Mouse (Mus musculus) limb, embryonic 13.5 days (tissue): ENCODE measurements around the gene Gpr87. TPM values are rescaled to one million over a fixed set of nuclear protein-coding genes. Genes with fewer than 3 reads are reported as not detected.

Experiments
- ATAC-seq: fragments of 200-750 bp; cut with Nextera tagmentation; 2 replicates; pipeline ENCODE4 v1.8.0; 2017; ENCODE audit warnings: low read depth, moderate number of reproducible peaks, moderate TSS enrichment; ENCODE audit not compliant: low FRiP score
- H3K27ac ChIP-seq: fragments of 300-500 bp; sonication (generic); 2 replicates; pipeline ENCODE4 v1.5.1; 2015; ENCODE audit warnings: inconsistent platforms, mild to moderate bottlenecking, moderate library complexity
- H3K27me3 ChIP-seq: fragments of 300-500 bp; sonication (generic); 2 replicates; pipeline ENCODE4 v1.6.1; 2015; ENCODE audit warnings: mild to moderate bottlenecking, inconsistent platforms
- H3K36me3 ChIP-seq: fragments of 300-500 bp; sonication (generic); 2 replicates; pipeline ENCODE4 v1.6.1; 2015; ENCODE audit warnings: inconsistent platforms, mild to moderate bottlenecking, moderate library complexity
- H3K4me1 ChIP-seq: fragments of 300-500 bp; sonication (generic); 2 replicates; pipeline ENCODE4 v1.6.1; 2015; ENCODE audit warnings: inconsistent platforms
- H3K4me2 ChIP-seq: fragments of 300-500 bp; sonication (generic); replicated peaks from 2 replicates; pipeline ENCODE4 v1.6.1; 2015; ENCODE audit warnings: inconsistent platforms, mild to moderate bottlenecking, moderate library complexity
- H3K4me3 ChIP-seq: fragments of 300-500 bp; sonication (generic); 2 replicates; pipeline ENCODE4 v1.5.1; 2015; ENCODE audit warnings: moderate library complexity, mild to moderate bottlenecking, inconsistent platforms
- H3K9ac ChIP-seq: fragments of 300-500 bp; sonication (generic); 2 replicates; pipeline ENCODE4 v1.6.1; 2015; ENCODE audit warnings: mild to moderate bottlenecking, inconsistent platforms
- H3K9me3 ChIP-seq: fragments of 300-500 bp; sonication (generic); 2 replicates; pipeline ENCODE4 v1.6.1; 2016; ENCODE audit warnings: inconsistent platforms
- WGBS: fragments of 180-500 bp; shearing (Covaris S2); methylation state at CpG from one replicate; pipeline ENCODE4 v1.1.7; 2015; 5-methylcytosine and 5-hydroxymethylcytosine counted together
- polyA plus RNA-seq: library from polyadenylated mRNA; unstranded; fragments of >200 nt; fragmentation: Nextera tagmentation; extraction: Ambion mirVana; gene quantifications from 2 replicates; pipeline ENCODE4 v1.2.1, GENCODE M21; 2015

Gene Gpr87
- polyA plus RNA-seq, 1 experiment from 2014 or later, result 1.6 TPM

DNA sequence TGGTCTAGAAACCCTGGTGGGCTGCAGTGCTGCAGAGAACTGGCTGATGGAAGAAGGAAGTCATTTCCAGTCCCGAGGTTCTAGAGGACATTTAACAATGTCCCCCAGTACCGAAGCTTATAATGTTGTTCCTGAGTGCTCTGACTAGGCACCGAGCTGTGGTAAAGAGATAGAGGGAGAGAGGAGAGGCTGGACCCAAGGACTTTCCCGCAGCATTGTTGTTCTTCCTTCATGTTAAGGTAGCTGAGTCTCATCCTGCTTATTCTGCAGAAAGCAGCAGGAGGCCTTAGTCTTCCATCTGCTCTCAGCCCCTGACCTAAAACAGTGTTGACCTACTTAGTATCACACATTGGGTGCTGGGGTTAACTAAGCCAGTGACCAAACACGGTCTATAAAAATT is 18.0 kb downstream of the Gpr87 start:
- H3K27ac ChIP-seq, result no peak overlapping the region
- H3K4me3 ChIP-seq, result no peak overlapping the region
- no peak overlapping the region for H3K9ac ChIP-seq
- no peaks in the 10 kb centered on the region for H3K27me3 ChIP-seq
- no peak for ATAC-seq
- H3K4me1 ChIP-seq, result no peaks in the 10 kb centered on the region
- 78% methylated on average over 5 of the region's 5 CpGs for WGBS
- no peaks in the 10 kb centered on the region for H3K9me3 ChIP-seq
- H3K36me3 ChIP-seq, result no peaks in the 10 kb centered on the region
- no peak overlapping the region for H3K4me2 ChIP-seq

DNA sequence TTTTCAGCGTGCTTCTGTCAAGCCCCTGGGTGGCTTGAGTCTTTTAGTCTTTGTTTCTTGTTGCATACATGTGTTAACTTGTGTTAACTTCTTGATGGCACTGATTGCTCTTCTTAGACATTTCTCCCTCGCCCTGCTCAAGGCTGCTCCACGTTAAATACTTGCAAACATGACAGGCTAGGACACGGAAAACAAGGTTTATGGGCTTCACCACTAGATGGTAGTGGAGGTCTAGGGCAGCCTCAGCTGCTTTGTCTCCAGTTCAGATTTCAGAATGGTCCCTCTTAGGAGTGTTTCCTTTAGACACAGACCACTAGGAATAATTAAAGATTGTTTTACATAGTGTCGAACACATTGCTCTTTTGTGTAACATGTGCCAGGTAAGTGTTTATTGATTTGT is 19.7 kb downstream of the Gpr87 start:
- Histone ChIP-seq H3K27me3 (no peaks in the 10 kb centered on the region), H3K4me1 (no peaks in the 10 kb centered on the region), H3K27ac (no peak overlapping the region), H3K9me3 (no peaks in the 10 kb centered on the region), H3K4me3 (no peak overlapping the region), H3K9ac (no peak overlapping the region), H3K36me3 (no peaks in the 10 kb centered on the region), H3K4me2 (no peak overlapping the region)
- 28% methylated on average over 5 of the region's 5 CpGs for WGBS
- peak; percentile 64; the same call in 1 of the 2 replicates for ATAC-seq

DNA sequence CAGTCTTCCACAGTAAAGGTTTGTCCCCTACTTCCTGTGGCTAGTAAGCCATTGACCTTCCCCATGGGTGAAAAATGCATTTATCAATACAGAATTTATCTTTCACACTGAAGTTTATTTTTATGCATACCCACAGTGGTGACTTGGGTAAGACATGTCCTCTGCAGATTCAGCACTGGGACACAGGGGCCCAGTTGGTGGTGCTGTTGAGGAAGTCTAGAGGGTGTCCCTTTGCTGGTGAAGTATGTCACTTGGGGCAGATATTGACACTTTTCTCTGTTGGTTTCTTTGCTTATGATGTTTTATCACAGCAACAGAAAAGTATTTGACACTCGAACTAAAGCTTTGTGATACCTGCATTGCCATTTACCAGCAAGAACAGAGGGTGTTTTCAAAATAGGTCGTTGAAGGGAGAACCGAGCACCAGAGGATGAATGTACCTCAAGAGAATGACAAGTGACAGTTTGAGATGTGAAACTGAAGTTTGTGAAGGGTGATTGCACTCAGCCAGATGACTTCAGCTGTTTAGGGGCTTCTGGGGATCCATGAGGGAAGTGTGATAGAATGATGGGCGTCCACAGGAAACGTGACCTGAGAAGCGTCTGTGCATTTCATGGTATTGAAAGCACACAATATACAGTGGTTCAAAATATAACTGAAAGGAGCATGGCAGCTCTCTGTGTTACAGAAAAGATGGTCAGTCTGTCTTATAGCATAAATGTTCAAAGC is 20.3 kb downstream of the Gpr87 start:
- H3K4me1 ChIP-seq, result no peaks in the 10 kb centered on the region
- no peaks in the 10 kb centered on the region for H3K27me3 ChIP-seq
- no peak overlapping the region for H3K9ac ChIP-seq
- H3K27ac ChIP-seq, result no peak overlapping the region
- H3K36me3 ChIP-seq, result no peaks in the 10 kb centered on the region
- WGBS, result 76% methylated on average over 6 of the region's 6 CpGs
- no peak overlapping the region for H3K4me3 ChIP-seq
- no peaks in the 10 kb centered on the region for H3K9me3 ChIP-seq
- H3K4me2 ChIP-seq, result no peak overlapping the region
- ATAC-seq, result no peak

- Histone ChIP-seq H3K4me2 (no peak overlapping the region), H3K4me1 (no peaks in the 10 kb centered on the region), H3K27ac (no peak overlapping the region), H3K9ac (no peak overlapping the region), H3K27me3 (no peaks in the 10 kb centered on the region), H3K4me3 (no peak overlapping the region), H3K36me3 (no peaks in the 10 kb centered on the region), H3K9me3 (no peaks in the 10 kb centered on the region)
- no peak for ATAC-seq
- 41% methylated on average over 2 of the region's 2 CpGs for WGBS
Measured at GRCm38 (mm10) chr3:59169921-59170627, 24.8 kb downstream of the Gpr87 start.

DNA sequence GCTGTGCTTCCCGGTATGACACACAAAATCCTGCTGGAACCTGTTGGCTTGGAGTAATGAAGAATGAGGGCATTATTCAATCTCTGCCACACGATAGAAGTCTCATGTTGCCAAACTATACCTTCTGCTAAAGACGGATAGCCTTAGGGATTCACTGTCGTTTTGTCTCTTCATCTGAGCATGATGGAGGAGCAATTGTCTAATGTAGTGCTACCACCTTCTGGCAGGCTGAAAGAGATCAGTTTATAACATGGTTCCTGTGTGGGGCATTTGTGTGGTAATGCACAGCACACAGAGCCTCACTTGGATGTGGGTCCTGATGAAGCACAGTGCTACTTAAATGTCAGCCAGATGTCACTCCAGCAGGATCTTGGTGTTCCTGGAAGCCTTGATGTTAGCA is 25.7 kb downstream of the Gpr87 start:
- H3K4me1 ChIP-seq, result no peaks in the 10 kb centered on the region
- H3K4me3 ChIP-seq, result no peak overlapping the region
- H3K36me3 ChIP-seq, result no peaks in the 10 kb centered on the region
- H3K27ac ChIP-seq, result no peak overlapping the region
- H3K9me3 ChIP-seq, result no peaks in the 10 kb centered on the region
- no peak overlapping the region for H3K9ac ChIP-seq
- ATAC-seq, result no peak
- no peaks in the 10 kb centered on the region for H3K27me3 ChIP-seq
- 69% methylated on average over 4 of the region's 4 CpGs for WGBS
- no peak overlapping the region for H3K4me2 ChIP-seq

DNA sequence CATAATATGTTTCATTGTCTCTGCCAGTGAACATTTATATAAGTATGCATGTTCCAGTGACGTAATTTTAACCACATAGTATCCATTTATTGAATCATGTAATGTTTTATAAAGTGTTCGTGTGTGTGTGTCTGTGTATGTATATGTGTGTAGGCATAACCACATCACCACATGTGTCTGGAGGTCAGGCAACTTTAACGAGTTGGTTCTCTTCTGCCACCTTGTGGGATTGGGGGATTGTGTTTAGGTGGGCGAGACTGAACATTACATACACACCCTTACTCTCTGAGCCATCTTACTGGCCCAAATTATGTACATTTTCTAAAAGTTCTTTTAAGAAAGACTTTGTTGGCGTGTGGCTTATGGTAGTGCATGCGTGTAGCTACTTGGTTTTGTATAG is 26.4 kb downstream of the Gpr87 start:
- H3K4me3 ChIP-seq, result no peak overlapping the region
- no peaks in the 10 kb centered on the region for H3K4me1 ChIP-seq
- no peaks in the 10 kb centered on the region for H3K9me3 ChIP-seq
- 84% methylated on average over 6 of the region's 6 CpGs for WGBS
- no peak overlapping the region for H3K9ac ChIP-seq
- H3K36me3 ChIP-seq, result no peaks in the 10 kb centered on the region
- H3K27me3 ChIP-seq, result no peaks in the 10 kb centered on the region
- no peak overlapping the region for H3K27ac ChIP-seq
- ATAC-seq, result no peak
- no peak overlapping the region for H3K4me2 ChIP-seq

- Histone ChIP-seq H3K9ac (no peak overlapping the region), H3K36me3 (no peaks in the 10 kb centered on the region)
Measured at GRCm38 (mm10) chr3:59167417-59168054, 27.4 kb downstream of the Gpr87 start.

DNA sequence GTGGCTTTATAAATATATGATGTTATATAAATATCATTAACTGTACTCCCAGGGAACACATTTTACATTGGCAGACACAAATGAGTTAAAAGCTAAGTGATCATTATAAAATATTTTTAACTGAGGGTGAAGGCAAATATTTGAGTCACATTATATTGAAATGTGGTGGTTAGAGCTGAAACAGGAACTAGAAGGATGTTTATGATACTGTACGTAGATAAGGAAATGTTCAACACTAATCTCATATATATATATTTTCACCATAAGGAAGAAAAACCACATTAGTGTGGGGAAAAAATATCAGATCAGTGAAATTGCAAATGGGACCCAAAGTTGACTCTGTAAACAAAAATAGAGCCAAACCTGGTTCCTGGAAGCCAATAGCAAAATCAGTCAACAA is 34.4 kb downstream of the Gpr87 start:
- WGBS, result 75% methylated on average over 1 of the region's 1 CpGs

More at GRCm38 (mm10) chr3:59167417-59168054, 27.4 kb downstream of the Gpr87 start:
- H3K4me3 ChIP-seq, result no peak overlapping the region
- WGBS, result 63% methylated on average over 2 of the region's 2 CpGs
- no peaks in the 10 kb centered on the region for H3K9me3 ChIP-seq
- no peaks in the 10 kb centered on the region for H3K27me3 ChIP-seq
- ATAC-seq, result no peak
- H3K4me1 ChIP-seq, result no peaks in the 10 kb centered on the region
- no peak overlapping the region for H3K27ac ChIP-seq
- no peak overlapping the region for H3K4me2 ChIP-seq

GRCm38 (mm10) chr3:59157048-59157447 is 37.9 kb downstream of the Gpr87 start:
- Histone ChIP-seq H3K27me3 (no peaks in the 10 kb centered on the region), H3K9ac (no peak overlapping the region), H3K27ac (no peak overlapping the region), H3K4me3 (no peak overlapping the region), H3K4me2 (no peak overlapping the region), H3K4me1 (peaks cover 3% of the 10 kb centered on the region; the same call in 1 of the 2 replicates), H3K36me3 (no peaks in the 10 kb centered on the region), H3K9me3 (no peaks in the 10 kb centered on the region)
- ATAC-seq, result no peak
- WGBS, result 94% methylated on average over 5 of the region's 5 CpGs

More for the DNA sequence above, 34.4 kb downstream of the Gpr87 start:
- Histone ChIP-seq H3K27ac (no peak overlapping the region), H3K9me3 (no peaks in the 10 kb centered on the region), H3K36me3 (no peaks in the 10 kb centered on the region), H3K4me1 (no peaks in the 10 kb centered on the region), H3K4me2 (no peak overlapping the region), H3K27me3 (no peaks in the 10 kb centered on the region), H3K4me3 (no peak overlapping the region), H3K9ac (no peak overlapping the region)
- no peak for ATAC-seq

GRCm38 (mm10) chr3:59155404-59155803 is 39.5 kb downstream of the Gpr87 start:
- Histone ChIP-seq H3K4me3 (no peak overlapping the region), H3K27ac (no peak overlapping the region), H3K27me3 (no peaks in the 10 kb centered on the region), H3K36me3 (no peaks in the 10 kb centered on the region), H3K9me3 (no peaks in the 10 kb centered on the region), H3K4me2 (no peak overlapping the region), H3K9ac (no peak overlapping the region), H3K4me1 (peaks cover 3% of the 10 kb centered on the region; the same call in 1 of the 2 replicates)
- no peak for ATAC-seq
- 86% methylated on average over 6 of the region's 6 CpGs for WGBS

DNA sequence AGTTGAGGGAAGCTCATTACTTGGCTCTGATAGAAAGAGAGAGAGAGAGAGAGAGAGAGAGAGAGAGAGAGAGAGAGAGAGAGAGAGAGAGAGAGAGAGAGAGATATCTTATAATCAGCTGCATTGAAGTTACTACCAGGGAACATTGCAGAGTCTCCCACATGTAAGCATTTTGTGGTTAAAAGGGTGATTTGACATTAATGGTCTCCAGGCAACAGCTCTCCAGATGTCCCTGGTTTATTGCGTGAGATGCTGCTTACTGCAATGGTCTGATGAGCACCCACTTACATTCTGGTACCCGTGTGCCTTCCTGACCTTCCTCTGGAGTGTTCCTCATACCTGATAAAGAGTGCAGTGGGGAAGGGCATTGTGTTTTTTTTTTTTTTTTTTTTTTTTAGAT is 40.0 kb downstream of the Gpr87 start:
- no peak overlapping the region for H3K4me2 ChIP-seq
- no peak overlapping the region for H3K9ac ChIP-seq
- H3K27ac ChIP-seq, result no peak overlapping the region
- no peaks in the 10 kb centered on the region for H3K27me3 ChIP-seq
- no peak for ATAC-seq
- WGBS, result 49% methylated on average over 2 of the region's 2 CpGs
- H3K4me3 ChIP-seq, result no peak overlapping the region
- H3K9me3 ChIP-seq, result no peaks in the 10 kb centered on the region
- H3K4me1 ChIP-seq, result peaks cover 3% of the 10 kb centered on the region; the same call in 1 of the 2 replicates
- H3K36me3 ChIP-seq, result no peaks in the 10 kb centered on the region

DNA sequence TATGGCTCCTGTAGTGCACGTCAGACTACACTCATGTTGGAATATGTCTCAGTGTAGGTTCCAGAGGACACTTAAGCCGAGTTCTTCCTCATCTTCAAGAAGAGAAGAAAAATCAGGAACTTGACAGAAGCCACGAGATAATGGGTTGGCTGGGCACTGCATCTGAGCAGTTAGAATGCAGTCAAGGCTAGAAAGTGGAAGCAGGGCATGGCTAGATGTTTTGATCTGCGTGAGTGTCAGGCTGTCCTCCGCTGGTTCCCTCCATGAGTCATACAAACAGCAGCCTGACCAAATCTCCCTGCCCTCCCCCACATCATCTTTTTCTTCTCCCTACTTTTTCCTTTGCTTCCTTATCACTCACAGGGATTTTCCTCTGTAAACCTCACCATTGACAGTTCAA is 41.5 kb downstream of the Gpr87 start, which contains the start of gene P2ry14:
P2ry14 (minus strand) TSS at position 195 of the 400 bp plus-strand sequence.
- no peak for ATAC-seq
- Histone ChIP-seq H3K36me3 (no peaks in the 10 kb centered on the region), H3K9me3 (no peaks in the 10 kb centered on the region), H3K4me2 (no peak within 1 kb of the TSS), H3K4me1 (peaks cover 3% of the 10 kb centered on the region; the same call in 1 of the 2 replicates), H3K4me3 (no peak within 1 kb of the TSS), H3K27me3 (no peaks in the 10 kb centered on the region), H3K27ac (no peak within 1 kb of the TSS), H3K9ac (no peak within 1 kb of the TSS)
- 84% methylated on average over 5 of the region's 5 CpGs for WGBS
